Mouse (Mus musculus): ENCODE results near the gene Creg2.

GRCm38 (mm10) chr1:39593836-39594235 is 57.4 kb downstream of the Creg2 start:
- TF ChIP-seq POLR2A (IDR thresholded peaks at IDR 0.05; ENCODE audit: low read depth, low read length) (no peak), CTCF (IDR thresholded peaks at IDR 0.05; ENCODE audit: extremely low read depth, insufficient read length, insufficient replicate concordance, low read depth, low read length) (no peak)

All from small intestine, adult 2 months (tissue).